Mouse (Mus musculus) activated CD4-positive, CD25-positive, alpha-beta regulatory T cell (primary cell): ENCODE data around the gene Mab21l1. TPM values are rescaled to one million over a fixed set of nuclear protein-coding genes. Genes with fewer than 3 reads are reported as not detected.

Source experiments
- polyA plus RNA-seq, 2 experiments: library from polyadenylated mRNA; unstranded; fragments of 100-300 nt; shearing (Covaris generic); gene quantifications; one replicate each; pipeline ENCODE4 v1.2.1; 2017

Gene Mab21l1
- polyA plus RNA-seq = under 1 TPM; 0.14 to 0.31 TPM

GRCm38 (mm10) chr3:55782056-55782687, at the start of gene Mab21l1:
Gene Mab21l1, plus strand, starts transcription at chr3:55782510.

